ENCODE assay signal across 8 mouse cellular contexts in the genomic region with DNA sequence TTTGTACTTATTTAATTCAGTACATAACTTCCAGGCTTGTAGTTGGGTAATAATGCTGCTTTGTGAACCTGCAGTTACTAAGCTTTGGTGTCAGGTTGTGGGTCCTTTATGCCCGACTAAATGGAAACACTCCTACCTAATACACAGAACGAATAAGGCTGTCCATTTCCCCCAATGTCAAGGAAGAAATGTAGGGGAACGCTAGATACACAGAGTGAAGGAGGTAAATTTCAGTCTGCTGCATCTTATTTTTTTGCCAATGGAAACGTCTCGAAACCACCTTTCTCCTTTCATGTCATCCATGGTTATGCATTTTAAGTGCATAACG. TPM values are rescaled to one million over a fixed set of nuclear protein-coding genes. Genes with fewer than 3 reads are reported as not detected.
DNase-seq lines count a peak whose midpoint lies in the region; ATAC-seq and TF ChIP-seq lines count a peak whose summit lies in the region.

No protein-coding gene starts in this region.

- no peaks in the 10 kb centered on the region for H3K36me3 ChIP-seq in kidney, embryonic 16.5 days (ENCODE audit: insufficient read depth, low read length)
- H3K36me3 ChIP-seq in embryonic facial prominence, embryonic 14.5 days (ENCODE audit: control insufficient read depth, insufficient read depth, low read length), result 0 out of 2 replicates have a peak, but pooled peaks cover 3% of the 10 kb centered on the region
- H3K36me3 ChIP-seq in intestine, embryonic 16.5 days (ENCODE audit: control insufficient read depth, insufficient read depth, low read length), result no peaks in the 10 kb centered on the region
- H3K36me3 ChIP-seq in myocyte (ENCODE audit: control insufficient read depth, insufficient read depth), result no peaks in the 10 kb centered on the region

- 0 out of 2 replicates have a peak overlapping the region, but pooled peaks have one; percentile 50 for H3K27ac ChIP-seq in kidney, embryonic 16.5 days (ENCODE audit: low read length)
- peak overlapping the region; percentile 10; the same call in 1 of the 2 replicates for H3K27ac ChIP-seq in embryonic facial prominence, embryonic 14.5 days (replicated peaks; ENCODE audit: low read depth, low read length)
- no peak overlapping the region for H3K27ac ChIP-seq in intestine, embryonic 16.5 days (ENCODE audit: low read length)

- TF ChIP-seq POLR2A in myocyte (IDR thresholded peaks at IDR 0.05; ENCODE audit: insufficient read length, low read depth), result no peak

- peaks cover 12% of the 10 kb centered on the region for H3K4me1 ChIP-seq in kidney, embryonic 16.5 days (ENCODE audit: insufficient read depth, low read length)
- peaks cover 23% of the 10 kb centered on the region for H3K4me1 ChIP-seq in embryonic facial prominence, embryonic 14.5 days (ENCODE audit: control insufficient read depth, insufficient read depth, low read length)
- peaks cover 5% of the 10 kb centered on the region; the same call in 1 of the 2 replicates for H3K4me1 ChIP-seq in intestine, embryonic 16.5 days (ENCODE audit: control insufficient read depth, insufficient read depth, low read length)

- no peaks in the 10 kb centered on the region for H3K9me3 ChIP-seq in kidney, embryonic 16.5 days (ENCODE audit: low read length)
- H3K9me3 ChIP-seq in embryonic facial prominence, embryonic 14.5 days (ENCODE audit: control insufficient read depth, low read length), result no peaks in the 10 kb centered on the region
- H3K9me3 ChIP-seq in intestine, embryonic 16.5 days (ENCODE audit: control insufficient read depth, low read length), result no peaks in the 10 kb centered on the region

- H3ac ChIP-seq in myocyte (ENCODE audit: control insufficient read depth, insufficient read length), result peak overlapping the region; percentile 51

- H3K79me2 ChIP-seq in myocyte (ENCODE audit: control insufficient read depth, insufficient read depth), result peaks cover 30% of the 10 kb centered on the region

- WGBS in kidney, embryonic 16.5 days, result 84% methylated on average over 6 of the region's 6 CpGs
- WGBS in embryonic facial prominence, embryonic 14.5 days, result 78% methylated on average over 6 of the region's 6 CpGs
- WGBS in intestine, embryonic 16.5 days, result 75% methylated on average over 6 of the region's 6 CpGs

- peak overlapping the region; percentile 71 for H3K4me3 ChIP-seq in kidney, embryonic 16.5 days (ENCODE audit: low read length)
- H3K4me3 ChIP-seq in embryonic facial prominence, embryonic 14.5 days (ENCODE audit: low read depth, low read length), result peak overlapping the region; percentile 96
- H3K4me3 ChIP-seq in intestine, embryonic 16.5 days (ENCODE audit: low read length), result peak overlapping the region; percentile 92
- peak overlapping the region; percentile 94 for H3K4me3 ChIP-seq in myocyte

- DNase-seq in kidney, postnatal 10 days, result no peak
- no peak for DNase-seq in embryonic facial prominence, embryonic 14.5 days (ENCODE audit: low spot score)
- no peak for DNase-seq in thymus, postnatal 0 days (ENCODE audit: low spot score)
- no peak for DNase-seq in adrenal gland, postnatal 36 days

- no peak for ATAC-seq in kidney, embryonic 16.5 days (ENCODE audit: low FRiP score, low TSS enrichment)
- ATAC-seq in embryonic facial prominence, embryonic 14.5 days (ENCODE audit: low read depth), result no peak
- ATAC-seq in intestine, embryonic 16.5 days, result no peak
- no peak for ATAC-seq in erythroid progenitor cell, adult 5-6 weeks (replicated peaks; ENCODE audit: low FRiP score, poor library complexity, severe bottlenecking)

- peak overlapping the region; percentile 27; the same call in 1 of the 2 replicates for H3K9ac ChIP-seq in kidney, embryonic 16.5 days (replicated peaks; ENCODE audit: low read length)
- H3K9ac ChIP-seq in embryonic facial prominence, embryonic 14.5 days (ENCODE audit: low read depth, low read length), result peak overlapping the region; percentile 85; the same call in 1 of the 2 replicates
- no peak overlapping the region for H3K9ac ChIP-seq in intestine, embryonic 16.5 days (ENCODE audit: low read depth, low read length)

- H3K4me2 ChIP-seq in kidney, embryonic 16.5 days (replicated peaks; ENCODE audit: low read depth, low read length), result peak overlapping the region; percentile 70
- H3K4me2 ChIP-seq in embryonic facial prominence, embryonic 14.5 days (ENCODE audit: low read depth, low read length), result peak overlapping the region; percentile 74
- peak overlapping the region; percentile 81 for H3K4me2 ChIP-seq in intestine, embryonic 16.5 days (ENCODE audit: low read depth, low read length)
- peak overlapping the region; percentile 84 for H3K4me2 ChIP-seq in myocyte (ENCODE audit: low read depth)

- H3K27me3 ChIP-seq in kidney, embryonic 16.5 days (ENCODE audit: insufficient read depth, low read length), result peaks cover 5% of the 10 kb centered on the region; the same call in 1 of the 2 replicates
- H3K27me3 ChIP-seq in embryonic facial prominence, embryonic 14.5 days (replicated peaks; ENCODE audit: control insufficient read depth, insufficient read depth, low read length), result peaks cover 10% of the 10 kb centered on the region; the same call in 1 of the 2 replicates
- peaks cover 3% of the 10 kb centered on the region; the same call in 1 of the 2 replicates for H3K27me3 ChIP-seq in intestine, embryonic 16.5 days (replicated peaks; ENCODE audit: control insufficient read depth, insufficient read depth, low read length)
- H3K27me3 ChIP-seq in myocyte (ENCODE audit: control insufficient read depth, insufficient read depth, insufficient read length), result no peaks in the 10 kb centered on the region

TF ChIP-seq in myocyte, 11 proteins besides CTCF, POLR2A, EP300 and RAD21:
- no peak for TF ChIP-seq POLR2AphosphoS2 (IDR thresholded peaks at IDR 0.05; ENCODE audit: insufficient read length, low read depth)
- no peak for TF ChIP-seq REST (IDR thresholded peaks at IDR 0.05; ENCODE audit: insufficient read depth, insufficient read length)
- TF ChIP-seq USF1 (IDR thresholded peaks at IDR 0.05; ENCODE audit: low read depth), result no peak
- no peak for TF ChIP-seq SRF (IDR thresholded peaks at IDR 0.05; ENCODE audit: control insufficient read depth, insufficient read length, low read depth)
- TF ChIP-seq MAX (IDR thresholded peaks at IDR 0.05; ENCODE audit: low read depth), result no peak
- TF ChIP-seq MYOD1 (IDR thresholded peaks at IDR 0.05; ENCODE audit: control insufficient read depth in 1 of 3, insufficient read length in 2 of 3, low read depth in 2 of 3), result no peak
- TF ChIP-seq E2F4 (IDR thresholded peaks at IDR 0.05; ENCODE audit: insufficient read depth), result no peak
- TF ChIP-seq TCF3 (IDR thresholded peaks at IDR 0.05; ENCODE audit: insufficient read length, low read depth), result no peak
- TF ChIP-seq MYOG (IDR thresholded peaks at IDR 0.05; ENCODE audit: control insufficient read depth in 1 of 3, insufficient read depth in 1 of 3, insufficient read length in 2 of 3, low read depth in 2 of 3), result no peak
- TF ChIP-seq TCF12 (IDR thresholded peaks at IDR 0.05; ENCODE audit: insufficient read depth, poor library complexity, severe bottlenecking), result no peak
- TF ChIP-seq CEBPB (IDR thresholded peaks at IDR 0.05; ENCODE audit: insufficient read depth, poor library complexity, severe bottlenecking), result no peak

RNA-seq across cellular contexts. Expression of gene Slc33a1, which starts 0.3 kb away (rescaled TPM):
- 31.6 and 36.7 TPM in 2 replicates for polyA plus RNA-seq in kidney, embryonic 16.5 days (2015; fragmentation: Nextera tagmentation; extraction: Ambion mirVana)
- 15.1 and 16.7 TPM in 2 replicates for polyA plus RNA-seq in embryonic facial prominence, embryonic 14.5 days (2014; fragmentation: Nextera tagmentation; extraction: Ambion mirVana)
- polyA plus RNA-seq in intestine, embryonic 16.5 days (2015; fragmentation: Nextera tagmentation; extraction: Ambion mirVana), result 27.9 and 30.7 TPM in 2 replicates
- 8.4 TPM for polyA plus RNA-seq in myocyte (2012; fragmentation: generic; extraction: Trizol)
- polyA plus RNA-seq in thymus, postnatal 0 days (2015; fragmentation: Nextera tagmentation; extraction: Ambion mirVana), result 15.4 and 17.7 TPM in 2 replicates
- total RNA-seq in adrenal gland, postnatal 36 days (2021), result 10 to 100 TPM; 30.8 to 48.3 TPM
- 5.9 and 9.7 TPM in 2 replicates for total RNA-seq in erythroid progenitor cell, adult 5-6 weeks (2015; ENCODE audit: low replicate concordance)
- total RNA-seq in erythroid progenitor cell, adult 5-6 weeks (2017; ENCODE audit: low replicate concordance), result 4.2 and 6.3 TPM in 2 replicates

RNA-seq across cellular contexts. Expression of gene Gmps, which starts 11.0 kb away (rescaled TPM):
- polyA plus RNA-seq in kidney, embryonic 16.5 days (2015; fragmentation: Nextera tagmentation; extraction: Ambion mirVana), result 46.4 and 48.4 TPM in 2 replicates
- 36.5 and 41.5 TPM in 2 replicates for polyA plus RNA-seq in embryonic facial prominence, embryonic 14.5 days (2014; fragmentation: Nextera tagmentation; extraction: Ambion mirVana)
- polyA plus RNA-seq in intestine, embryonic 16.5 days (2015; fragmentation: Nextera tagmentation; extraction: Ambion mirVana), result 30.3 and 33.5 TPM in 2 replicates
- 7.2 TPM for polyA plus RNA-seq in myocyte (2012; fragmentation: generic; extraction: Trizol)
- polyA plus RNA-seq in thymus, postnatal 0 days (2015; fragmentation: Nextera tagmentation; extraction: Ambion mirVana), result 34.0 and 34.7 TPM in 2 replicates
- 10 to 100 TPM; 24.4 to 25.0 TPM for total RNA-seq in adrenal gland, postnatal 36 days (2021)
- total RNA-seq in erythroid progenitor cell, adult 5-6 weeks (2015; ENCODE audit: low replicate concordance), result 12.3 and 13.4 TPM in 2 replicates
- 13.8 and 15.9 TPM in 2 replicates for total RNA-seq in erythroid progenitor cell, adult 5-6 weeks (2017; ENCODE audit: low replicate concordance)

RNA-seq across cellular contexts. Expression of gene E130311K13Rik, which starts 35.6 kb away (rescaled TPM):
- 5.5 and 6.1 TPM in 2 replicates for polyA plus RNA-seq in kidney, embryonic 16.5 days (2015; fragmentation: Nextera tagmentation; extraction: Ambion mirVana)
- polyA plus RNA-seq in embryonic facial prominence, embryonic 14.5 days (2014; fragmentation: Nextera tagmentation; extraction: Ambion mirVana), result 7.0 and 8.5 TPM in 2 replicates
- polyA plus RNA-seq in intestine, embryonic 16.5 days (2015; fragmentation: Nextera tagmentation; extraction: Ambion mirVana), result 4.6 and 4.7 TPM in 2 replicates
- polyA plus RNA-seq in myocyte (2012; fragmentation: generic; extraction: Trizol), result 3.4 TPM
- polyA plus RNA-seq in thymus, postnatal 0 days (2015; fragmentation: Nextera tagmentation; extraction: Ambion mirVana), result 4.8 TPM in 2 replicates
- total RNA-seq in adrenal gland, postnatal 36 days (2021), result 10 to 100 TPM in 1 of 2 experiments, 1 to 10 TPM in 1; 8.3 to 14.1 TPM
- total RNA-seq in erythroid progenitor cell, adult 5-6 weeks (2015; ENCODE audit: low replicate concordance), result 1.4 TPM in 1 of 2 replicates, not detected in the other
- total RNA-seq in erythroid progenitor cell, adult 5-6 weeks (2017; ENCODE audit: low replicate concordance), result 0.77 TPM in 1 of 2 replicates, not detected in the other
